Mouse (Mus musculus): ENCODE data around the gene Fbxl21. TPM values are rescaled to one million over a fixed set of nuclear protein-coding genes. Genes with fewer than 3 reads are reported as not detected.
A peak's percentile ranks its signal among the peaks of the same experiment; 100 is the strongest.

The Fbxl21 gene
- polyA plus RNA-seq, 1 experiment from 2014 or later = 1.6 TPM

DNA sequence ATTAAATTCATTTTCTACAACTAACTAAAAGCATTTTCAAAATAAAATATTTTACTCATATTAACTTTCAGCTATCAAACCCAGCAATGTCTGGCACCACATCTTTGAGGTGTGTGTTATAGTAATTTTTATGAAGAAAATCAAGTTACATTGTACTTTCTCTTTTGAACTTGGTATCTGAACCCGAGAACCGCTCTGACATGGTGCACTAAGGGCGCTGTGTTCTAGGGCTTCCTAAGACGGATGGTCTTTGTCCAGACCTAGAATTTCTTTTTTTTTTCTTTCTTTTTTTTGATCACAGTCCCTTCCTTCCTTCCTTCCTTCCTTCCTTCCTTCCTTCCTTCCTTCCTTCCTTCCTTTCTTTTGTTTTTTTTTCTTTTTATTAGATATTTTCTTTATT, 17.6 kb downstream of the Fbxl21 start:
- WGBS = 93% methylated on average over 4 of the region's 4 CpGs
- H3K4me3 ChIP-seq (ENCODE audit: low read depth, low read length) = no peak overlapping the region
- H3K36me3 ChIP-seq (ENCODE audit: control insufficient read depth, insufficient read depth, low read length) = no peaks in the 10 kb centered on the region
- ATAC-seq (ENCODE audit: low read depth) (no peak), DNase-seq (ENCODE audit: low spot score) (no peak)
- H3K9me3 ChIP-seq (ENCODE audit: control insufficient read depth, low read length) = peaks cover 3% of the 10 kb centered on the region; the same call in 1 of the 2 replicates
- no peak overlapping the region for H3K4me2 ChIP-seq (ENCODE audit: low read depth, low read length)
- no peak overlapping the region for H3K9ac ChIP-seq (ENCODE audit: low read depth, low read length)
- H3K27ac ChIP-seq (replicated peaks; ENCODE audit: low read depth, low read length) = no peak overlapping the region
- no peaks in the 10 kb centered on the region for H3K27me3 ChIP-seq (replicated peaks; ENCODE audit: control insufficient read depth, insufficient read depth, low read length)
- H3K4me1 ChIP-seq (ENCODE audit: control insufficient read depth, insufficient read depth, low read length) = no peaks in the 10 kb centered on the region

- Histone ChIP-seq H3K9ac (ENCODE audit: low read depth, low read length) (no peak overlapping the region), H3K36me3 (ENCODE audit: control insufficient read depth, insufficient read depth, low read length) (no peaks in the 10 kb centered on the region), H3K4me2 (ENCODE audit: low read depth, low read length) (no peak overlapping the region), H3K27me3 (replicated peaks; ENCODE audit: control insufficient read depth, insufficient read depth, low read length) (no peaks in the 10 kb centered on the region), H3K27ac (replicated peaks; ENCODE audit: low read depth, low read length) (no peak overlapping the region), H3K9me3 (ENCODE audit: control insufficient read depth, low read length) (no peaks in the 10 kb centered on the region), H3K4me1 (ENCODE audit: control insufficient read depth, insufficient read depth, low read length) (no peaks in the 10 kb centered on the region), H3K4me3 (ENCODE audit: low read depth, low read length) (no peak overlapping the region)
- no peak for ATAC-seq (ENCODE audit: low read depth)
- WGBS = 78% methylated on average over 9 of the region's 9 CpGs
- DNase-seq (ENCODE audit: low spot score) = no peak
Measured at GRCm38 (mm10) chr13:56543805-56544204, 21.5 kb downstream of the Fbxl21 start.

GRCm38 (mm10) chr13:56544956-56545355, 22.7 kb downstream of the Fbxl21 start:
- Histone ChIP-seq H3K27me3 (replicated peaks; ENCODE audit: control insufficient read depth, insufficient read depth, low read length) (no peaks in the 10 kb centered on the region), H3K4me2 (ENCODE audit: low read depth, low read length) (no peak overlapping the region), H3K9me3 (ENCODE audit: control insufficient read depth, low read length) (no peaks in the 10 kb centered on the region), H3K4me3 (ENCODE audit: low read depth, low read length) (no peak overlapping the region), H3K9ac (ENCODE audit: low read depth, low read length) (no peak overlapping the region), H3K27ac (replicated peaks; ENCODE audit: low read depth, low read length) (no peak overlapping the region), H3K36me3 (ENCODE audit: control insufficient read depth, insufficient read depth, low read length) (no peaks in the 10 kb centered on the region), H3K4me1 (ENCODE audit: control insufficient read depth, insufficient read depth, low read length) (no peaks in the 10 kb centered on the region)
- WGBS = 49% methylated on average over 3 of the region's 3 CpGs
- DNase-seq (ENCODE audit: low spot score) (peak; percentile 25), ATAC-seq (ENCODE audit: low read depth) (no peak)

GRCm38 (mm10) chr13:56548401-56548800, 26.1 kb downstream of the Fbxl21 start, which contains the start of gene Lect2:
Lect2 (minus strand) TSS chr13:56548502.
- Histone ChIP-seq H3K36me3 (ENCODE audit: control insufficient read depth, insufficient read depth, low read length) (no peaks in the 10 kb centered on the region), H3K27me3 (replicated peaks; ENCODE audit: control insufficient read depth, insufficient read depth, low read length) (no peaks in the 10 kb centered on the region), H3K9ac (ENCODE audit: low read depth, low read length) (no peak within 1 kb of the TSS), H3K4me3 (ENCODE audit: low read depth, low read length) (no peak within 1 kb of the TSS), H3K4me2 (ENCODE audit: low read depth, low read length) (no peak within 1 kb of the TSS), H3K9me3 (ENCODE audit: control insufficient read depth, low read length) (no peaks in the 10 kb centered on the region), H3K4me1 (ENCODE audit: control insufficient read depth, insufficient read depth, low read length) (no peaks in the 10 kb centered on the region), H3K27ac (replicated peaks; ENCODE audit: low read depth, low read length) (no peak within 1 kb of the TSS)
- DNase-seq (ENCODE audit: low spot score) = no peak
- no peak for ATAC-seq (ENCODE audit: low read depth)
- WGBS = 77% methylated on average over 9 of the region's 9 CpGs

DNA sequence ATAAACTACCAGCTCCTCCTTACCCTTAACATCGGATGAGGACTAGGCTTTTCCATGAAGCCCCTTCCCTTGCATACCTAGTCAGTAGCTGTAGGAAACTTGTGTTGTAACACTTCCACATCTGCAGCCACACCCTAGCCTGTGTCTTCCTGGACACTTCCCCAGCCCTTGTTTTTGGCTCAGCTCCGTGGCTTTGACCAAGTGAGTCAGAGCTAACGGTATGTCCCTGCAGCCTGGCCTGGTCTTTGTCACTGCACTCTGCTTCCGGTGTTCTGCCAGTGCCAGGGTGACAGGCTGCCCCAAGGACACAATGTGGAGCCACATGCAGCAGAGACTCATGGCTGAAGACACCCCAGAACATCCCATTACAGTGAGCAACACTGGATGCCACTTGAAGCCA, 27.1 kb downstream of the Fbxl21 start:
- ATAC-seq (ENCODE audit: low read depth) (no peak), DNase-seq (ENCODE audit: low spot score) (peak; percentile 15)
- Histone ChIP-seq H3K4me2 (ENCODE audit: low read depth, low read length) (no peak overlapping the region), H3K27me3 (replicated peaks; ENCODE audit: control insufficient read depth, insufficient read depth, low read length) (no peaks in the 10 kb centered on the region), H3K27ac (replicated peaks; ENCODE audit: low read depth, low read length) (no peak overlapping the region), H3K9ac (ENCODE audit: low read depth, low read length) (no peak overlapping the region), H3K4me3 (ENCODE audit: low read depth, low read length) (no peak overlapping the region), H3K4me1 (ENCODE audit: control insufficient read depth, insufficient read depth, low read length) (no peaks in the 10 kb centered on the region), H3K9me3 (ENCODE audit: control insufficient read depth, low read length) (no peaks in the 10 kb centered on the region), H3K36me3 (ENCODE audit: control insufficient read depth, insufficient read depth, low read length) (no peaks in the 10 kb centered on the region)
- 64% methylated on average over 4 of the region's 4 CpGs for WGBS

GRCm38 (mm10) chr13:56550574-56550973, 28.3 kb downstream of the Fbxl21 start:
- Histone ChIP-seq H3K9ac (ENCODE audit: low read depth, low read length) (no peak overlapping the region), H3K36me3 (ENCODE audit: control insufficient read depth, insufficient read depth, low read length) (no peaks in the 10 kb centered on the region), H3K27ac (replicated peaks; ENCODE audit: low read depth, low read length) (no peak overlapping the region), H3K27me3 (replicated peaks; ENCODE audit: control insufficient read depth, insufficient read depth, low read length) (no peaks in the 10 kb centered on the region), H3K4me1 (ENCODE audit: control insufficient read depth, insufficient read depth, low read length) (no peaks in the 10 kb centered on the region), H3K4me2 (ENCODE audit: low read depth, low read length) (no peak overlapping the region), H3K9me3 (ENCODE audit: control insufficient read depth, low read length) (no peaks in the 10 kb centered on the region), H3K4me3 (ENCODE audit: low read depth, low read length) (no peak overlapping the region)
- no peak for ATAC-seq (ENCODE audit: low read depth)
- DNase-seq (ENCODE audit: low spot score) = no peak
- 61% methylated on average over 1 of the region's 1 CpGs for WGBS

DNA sequence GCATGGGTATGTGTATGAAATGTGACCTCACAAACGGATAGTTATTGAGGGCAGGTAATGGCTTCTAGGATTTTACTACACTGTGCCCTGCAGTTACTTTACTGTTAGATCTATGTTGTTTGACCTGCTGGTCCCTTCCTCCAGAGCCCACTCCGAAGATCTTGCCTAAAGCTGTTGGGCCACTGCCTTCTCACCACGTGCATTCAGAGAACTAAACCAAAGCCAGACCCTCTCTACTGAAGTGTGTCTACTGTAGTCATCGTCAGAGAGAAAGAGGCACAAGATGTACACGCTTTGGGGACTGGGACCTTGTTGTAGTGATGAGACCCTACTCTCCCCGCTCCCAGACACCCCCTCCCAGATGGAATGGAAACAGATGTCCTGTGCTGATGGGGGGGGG, 29.4 kb downstream of the Fbxl21 start:
- no peak overlapping the region for H3K27ac ChIP-seq (replicated peaks; ENCODE audit: low read depth, low read length)
- no peak overlapping the region for H3K9ac ChIP-seq (ENCODE audit: low read depth, low read length)
- no peaks in the 10 kb centered on the region for H3K36me3 ChIP-seq (ENCODE audit: control insufficient read depth, insufficient read depth, low read length)
- ATAC-seq (ENCODE audit: low read depth) (no peak), DNase-seq (ENCODE audit: low spot score) (no peak)
- no peak overlapping the region for H3K4me2 ChIP-seq (ENCODE audit: low read depth, low read length)
- no peak overlapping the region for H3K4me3 ChIP-seq (ENCODE audit: low read depth, low read length)
- H3K4me1 ChIP-seq (ENCODE audit: control insufficient read depth, insufficient read depth, low read length) = no peaks in the 10 kb centered on the region
- no peaks in the 10 kb centered on the region for H3K27me3 ChIP-seq (replicated peaks; ENCODE audit: control insufficient read depth, insufficient read depth, low read length)
- H3K9me3 ChIP-seq (ENCODE audit: control insufficient read depth, low read length) = no peaks in the 10 kb centered on the region
- 61% methylated on average over 6 of the region's 6 CpGs for WGBS

DNA sequence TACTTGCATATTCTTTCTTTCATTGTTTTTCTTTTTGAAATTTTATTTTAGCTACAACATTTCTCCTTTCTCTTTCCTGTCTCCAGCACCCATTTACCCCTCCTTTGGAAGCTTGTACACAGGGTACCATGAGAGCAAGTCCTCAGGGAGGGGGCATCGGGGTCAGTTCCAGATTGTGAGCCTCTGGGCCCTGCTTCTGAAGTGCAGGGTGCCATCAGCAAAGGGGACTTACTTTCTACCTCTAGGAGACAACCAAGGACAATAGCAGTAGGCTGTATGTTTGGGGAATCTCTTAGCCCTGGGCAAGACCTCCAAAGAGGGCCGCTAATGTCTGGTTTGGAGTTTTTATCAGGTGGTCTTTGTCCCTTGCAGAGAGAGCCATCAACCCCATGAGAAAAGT, 31.7 kb downstream of the Fbxl21 start:
- DNase-seq (ENCODE audit: low spot score) = no peak
- no peaks in the 10 kb centered on the region for H3K4me1 ChIP-seq (ENCODE audit: control insufficient read depth, insufficient read depth, low read length)
- no peaks in the 10 kb centered on the region for H3K36me3 ChIP-seq (ENCODE audit: control insufficient read depth, insufficient read depth, low read length)
- no peaks in the 10 kb centered on the region for H3K27me3 ChIP-seq (replicated peaks; ENCODE audit: control insufficient read depth, insufficient read depth, low read length)
- H3K9ac ChIP-seq (ENCODE audit: low read depth, low read length) = no peak overlapping the region
- H3K27ac ChIP-seq (replicated peaks; ENCODE audit: low read depth, low read length) = no peak overlapping the region
- H3K4me2 ChIP-seq (ENCODE audit: low read depth, low read length) = no peak overlapping the region
- 42% methylated on average over 2 of the region's 2 CpGs for WGBS
- H3K9me3 ChIP-seq (ENCODE audit: control insufficient read depth, low read length) = no peaks in the 10 kb centered on the region
- H3K4me3 ChIP-seq (ENCODE audit: low read depth, low read length) = no peak overlapping the region
- no peak for ATAC-seq (ENCODE audit: low read depth)

DNA sequence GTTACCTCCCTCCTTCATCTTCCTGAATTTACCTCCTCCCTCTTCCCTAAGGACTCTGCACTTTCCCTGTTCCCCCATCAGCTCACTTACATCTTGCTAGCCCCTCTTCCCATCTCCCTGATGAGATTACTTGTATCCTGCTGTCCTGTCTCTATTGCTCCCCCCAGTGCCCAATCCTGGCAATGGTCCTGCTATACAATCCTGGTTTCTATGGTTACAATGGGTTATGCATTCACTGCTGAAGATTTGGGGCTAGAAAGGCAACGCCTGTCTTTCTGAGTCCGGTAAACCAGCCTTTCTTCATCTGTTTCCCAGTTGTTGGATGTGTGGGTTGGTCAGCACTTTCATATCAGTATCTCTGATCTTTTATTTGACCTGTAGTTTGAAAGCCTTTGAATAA, 32.1 kb downstream of the Fbxl21 start:
- Histone ChIP-seq H3K36me3 (ENCODE audit: control insufficient read depth, insufficient read depth, low read length) (no peaks in the 10 kb centered on the region), H3K4me3 (ENCODE audit: low read depth, low read length) (no peak overlapping the region), H3K4me2 (ENCODE audit: low read depth, low read length) (no peak overlapping the region), H3K4me1 (ENCODE audit: control insufficient read depth, insufficient read depth, low read length) (no peaks in the 10 kb centered on the region), H3K27me3 (replicated peaks; ENCODE audit: control insufficient read depth, insufficient read depth, low read length) (no peaks in the 10 kb centered on the region), H3K9me3 (ENCODE audit: control insufficient read depth, low read length) (no peaks in the 10 kb centered on the region), H3K9ac (ENCODE audit: low read depth, low read length) (no peak overlapping the region), H3K27ac (replicated peaks; ENCODE audit: low read depth, low read length) (no peak overlapping the region)
- WGBS = 8% methylated on average over 2 of the region's 2 CpGs
- DNase-seq (ENCODE audit: low spot score) (peak; percentile 74), ATAC-seq (ENCODE audit: low read depth) (peak; percentile 50; the same call in 1 of the 2 replicates)
